Mouse (Mus musculus): ENCODE measurements around the gene Slc22a4. TPM values are rescaled to one million over a fixed set of nuclear protein-coding genes. Genes with fewer than 3 reads are reported as not detected.

Gene Slc22a4
- polyA plus RNA-seq, 1 experiment, result 5.4 TPM

GRCm38 (mm10) chr11:54021396-54022093, 6.3 kb downstream of the Slc22a4 start:
- no peak for TF ChIP-seq POLR2A (IDR thresholded peaks at IDR 0.05; ENCODE audit: low read depth, low read length)
- no peak for TF ChIP-seq CTCF (IDR thresholded peaks at IDR 0.05; ENCODE audit: extremely low read depth, insufficient read depth, insufficient read length, insufficient replicate concordance)
- no peaks in the 10 kb centered on the region for H3K36me3 ChIP-seq (ENCODE audit: control insufficient read depth, insufficient read depth, low read length)
- no peaks in the 10 kb centered on the region for H3K4me1 ChIP-seq (ENCODE audit: control insufficient read depth, insufficient read depth, insufficient read length)
- WGBS, result 91% methylated on average over 5 of the region's 5 CpGs
- H3K27me3 ChIP-seq (ENCODE audit: control insufficient read depth, insufficient read depth, low read length), result no peaks in the 10 kb centered on the region
- H3K27ac ChIP-seq (ENCODE audit: insufficient read depth, low read length), result no peak overlapping the region
- H3K4me3 ChIP-seq (ENCODE audit: extremely low read depth, insufficient read depth, insufficient read length), result no peak overlapping the region
- no peak for DNase-seq (ENCODE audit: low read depth in 1 of 2, low spot score in 2 of 2)

GRCm38 (mm10) chr11:54018893-54019732, 8.8 kb downstream of the Slc22a4 start:
- WGBS, result 90% methylated on average over 3 of the region's 3 CpGs
- no peak overlapping the region for H3K27ac ChIP-seq (ENCODE audit: insufficient read depth, low read length)
- no peak for DNase-seq (ENCODE audit: low read depth in 1 of 2, low spot score in 2 of 2)
- H3K4me1 ChIP-seq (ENCODE audit: control insufficient read depth, insufficient read depth, insufficient read length), result no peaks in the 10 kb centered on the region
- H3K4me3 ChIP-seq (ENCODE audit: extremely low read depth, insufficient read depth, insufficient read length), result no peak overlapping the region
- H3K36me3 ChIP-seq (ENCODE audit: control insufficient read depth, insufficient read depth, low read length), result no peaks in the 10 kb centered on the region
- no peaks in the 10 kb centered on the region for H3K27me3 ChIP-seq (ENCODE audit: control insufficient read depth, insufficient read depth, low read length)
- TF ChIP-seq POLR2A (IDR thresholded peaks at IDR 0.05; ENCODE audit: low read depth, low read length) (no peak), CTCF (IDR thresholded peaks at IDR 0.05; ENCODE audit: extremely low read depth, insufficient read depth, insufficient read length, insufficient replicate concordance) (no peak)

- H3K4me3 ChIP-seq (ENCODE audit: extremely low read depth, insufficient read depth, insufficient read length), result no peak overlapping the region
- no peak overlapping the region for H3K27ac ChIP-seq (ENCODE audit: insufficient read depth, low read length)
- DNase-seq (ENCODE audit: low read depth in 1 of 2, low spot score in 2 of 2), result no peak
- 41% methylated on average over 4 of the region's 4 CpGs for WGBS
- no peaks in the 10 kb centered on the region for H3K27me3 ChIP-seq (ENCODE audit: control insufficient read depth, insufficient read depth, low read length)
- no peaks in the 10 kb centered on the region for H3K4me1 ChIP-seq (ENCODE audit: control insufficient read depth, insufficient read depth, insufficient read length)
- TF ChIP-seq POLR2A (IDR thresholded peaks at IDR 0.05; ENCODE audit: low read depth, low read length) (no peak), CTCF (IDR thresholded peaks at IDR 0.05; ENCODE audit: extremely low read depth, insufficient read depth, insufficient read length, insufficient replicate concordance) (no peak)
- no peaks in the 10 kb centered on the region for H3K36me3 ChIP-seq (ENCODE audit: control insufficient read depth, insufficient read depth, low read length)
Observed at GRCm38 (mm10) chr11:54017596-54017995, 10.3 kb downstream of the Slc22a4 start.

GRCm38 (mm10) chr11:54016051-54016450, 11.8 kb downstream of the Slc22a4 start:
- Histone ChIP-seq H3K27me3 (ENCODE audit: control insufficient read depth, insufficient read depth, low read length) (no peaks in the 10 kb centered on the region), H3K27ac (ENCODE audit: insufficient read depth, low read length) (no peak overlapping the region), H3K4me1 (ENCODE audit: control insufficient read depth, insufficient read depth, insufficient read length) (no peaks in the 10 kb centered on the region), H3K4me3 (ENCODE audit: extremely low read depth, insufficient read depth, insufficient read length) (no peak overlapping the region), H3K36me3 (ENCODE audit: control insufficient read depth, insufficient read depth, low read length) (no peaks in the 10 kb centered on the region)
- TF ChIP-seq CTCF (IDR thresholded peaks at IDR 0.05; ENCODE audit: extremely low read depth, insufficient read depth, insufficient read length, insufficient replicate concordance), result no peak
- no peak for TF ChIP-seq POLR2A (IDR thresholded peaks at IDR 0.05; ENCODE audit: low read depth, low read length)
- WGBS, result 94% methylated on average over 8 of the region's 8 CpGs
- no peak for DNase-seq (ENCODE audit: low read depth in 1 of 2, low spot score in 2 of 2)

GRCm38 (mm10) chr11:54012961-54013360, 14.9 kb downstream of the Slc22a4 start:
- WGBS, result 89% methylated on average over 5 of the region's 5 CpGs
- no peak for TF ChIP-seq POLR2A (IDR thresholded peaks at IDR 0.05; ENCODE audit: low read depth, low read length)
- no peak for TF ChIP-seq CTCF (IDR thresholded peaks at IDR 0.05; ENCODE audit: extremely low read depth, insufficient read depth, insufficient read length, insufficient replicate concordance)
- no peaks in the 10 kb centered on the region for H3K27me3 ChIP-seq (ENCODE audit: control insufficient read depth, insufficient read depth, low read length)
- H3K36me3 ChIP-seq (ENCODE audit: control insufficient read depth, insufficient read depth, low read length), result no peaks in the 10 kb centered on the region
- no peak for DNase-seq (ENCODE audit: low read depth in 1 of 2, low spot score in 2 of 2)
- no peak overlapping the region for H3K27ac ChIP-seq (ENCODE audit: insufficient read depth, low read length)
- H3K4me1 ChIP-seq (ENCODE audit: control insufficient read depth, insufficient read depth, insufficient read length), result no peaks in the 10 kb centered on the region
- H3K4me3 ChIP-seq (ENCODE audit: extremely low read depth, insufficient read depth, insufficient read length), result no peak overlapping the region

GRCm38 (mm10) chr11:54011255-54011654, 16.6 kb downstream of the Slc22a4 start:
- no peaks in the 10 kb centered on the region for H3K27me3 ChIP-seq (ENCODE audit: control insufficient read depth, insufficient read depth, low read length)
- 95% methylated on average over 2 of the region's 2 CpGs for WGBS
- H3K4me1 ChIP-seq (ENCODE audit: control insufficient read depth, insufficient read depth, insufficient read length), result no peaks in the 10 kb centered on the region
- no peak overlapping the region for H3K27ac ChIP-seq (ENCODE audit: insufficient read depth, low read length)
- DNase-seq (ENCODE audit: low read depth in 1 of 2, low spot score in 2 of 2), result no peak
- H3K4me3 ChIP-seq (ENCODE audit: extremely low read depth, insufficient read depth, insufficient read length), result no peak overlapping the region
- no peak for TF ChIP-seq POLR2A (IDR thresholded peaks at IDR 0.05; ENCODE audit: low read depth, low read length)
- TF ChIP-seq CTCF (IDR thresholded peaks at IDR 0.05; ENCODE audit: extremely low read depth, insufficient read depth, insufficient read length, insufficient replicate concordance), result no peak
- H3K36me3 ChIP-seq (ENCODE audit: control insufficient read depth, insufficient read depth, low read length), result no peaks in the 10 kb centered on the region
